Comparison of ENCODE assay signal across 9 mouse cellular contexts in the genomic region with DNA sequence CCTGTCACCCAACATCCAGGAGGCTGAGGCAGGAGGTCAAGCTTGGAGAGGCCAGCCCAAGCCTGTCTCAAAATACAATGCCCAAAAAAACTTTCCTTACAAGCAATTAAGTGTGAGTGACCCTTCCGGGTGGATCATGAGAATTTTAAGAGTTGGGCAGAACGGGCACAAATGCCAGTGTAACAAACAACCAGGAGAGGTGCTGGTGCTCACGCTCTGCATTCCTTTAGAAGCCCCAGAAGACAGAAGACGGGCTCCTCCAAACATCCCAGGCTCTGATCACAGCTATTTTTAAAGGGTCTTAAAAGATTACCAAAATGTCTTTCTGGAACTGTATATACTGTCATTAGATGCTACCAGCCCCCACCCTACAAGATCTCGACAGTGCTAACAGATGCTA. TPM values are rescaled to one million over a fixed set of nuclear protein-coding genes. Genes with fewer than 3 reads are reported as not detected.
A peak's percentile ranks its signal among the peaks of the same experiment; 100 is the strongest.
DNase-seq lines count a peak whose midpoint lies in the region; ATAC-seq and TF ChIP-seq lines count a peak whose summit lies in the region.
"Had no signal": no experiment of that assay in that cellular context is flagged by ENCODE, and none has a peak within 500 bp of the region (broad histone marks: within the 10 kb centered on the region; RNA-seq: fewer than 3 reads in every experiment).

No protein-coding gene starts in this region.

- DNase-seq in heart, postnatal 14 days: no peak
- peak; percentile 12 for DNase-seq in MN1 (ENCODE audit: low spot score)
- DNase-seq in heart, postnatal 0 days (ENCODE audit: low spot score): no peak
- DNase-seq in embryo, embryonic 11 days: no peak
- DNase-seq in natural killer cell, adult 2 months (ENCODE audit: low spot score in 2 of 2): no peak
- DNase-seq in gastrocnemius, postnatal 36 days: no peak

- H3K4me2 ChIP-seq in heart, embryonic 11.5 days: peak overlapping the region; percentile 82
- H3K4me2 ChIP-seq in heart, postnatal 0 days (ENCODE audit: low read depth, low read length): peak overlapping the region; percentile 72
- H3K4me2 ChIP-seq in liver, embryonic 16.5 days (ENCODE audit: low read depth, low read length): peak overlapping the region; percentile 28

- no peak for TF ChIP-seq EP300 in heart, postnatal 0 days (IDR thresholded peaks at IDR 0.05; ENCODE audit: low read depth)

- peak overlapping the region; percentile 98 for H3K9ac ChIP-seq in heart, embryonic 11.5 days (ENCODE audit: low read depth, low read length)
- peak overlapping the region; percentile 84; the same call in 1 of the 2 replicates for H3K9ac ChIP-seq in heart, postnatal 0 days (replicated peaks; ENCODE audit: low read depth, low read length)
- peak overlapping the region; percentile 29; the same call in 1 of the 2 replicates for H3K9ac ChIP-seq in liver, embryonic 16.5 days (ENCODE audit: low read depth, low read length)

- intact Hi-C loops in heart, postnatal 14 days (cut with DNase I): loop anchor here (5.0 to 10.0 kb wide), 6 partner anchors 36 to 236 kb away; no protein-coding TSS in a partner anchor
- intact Hi-C loops in gastrocnemius, postnatal 36 days (cut with DNase I): no loop called here

- WGBS in heart, embryonic 11.5 days (ENCODE audit: insufficient replicate concordance): 27% methylated on average over 5 of the region's 5 CpGs
- WGBS in heart, postnatal 0 days: 17% methylated on average over 5 of the region's 5 CpGs
- 50% methylated on average over 5 of the region's 5 CpGs for WGBS in liver, embryonic 16.5 days (ENCODE audit: insufficient replicate concordance)

- H3K4me3 ChIP-seq in heart, embryonic 11.5 days (ENCODE audit: low read depth, low read length): peak overlapping the region; percentile 88
- peak overlapping the region; percentile 86 for H3K4me3 ChIP-seq in heart, postnatal 0 days (ENCODE audit: low read depth, low read length)
- peak overlapping the region; percentile 69 for H3K4me3 ChIP-seq in liver, embryonic 16.5 days (ENCODE audit: low read depth, low read length)

- no peaks in the 10 kb centered on the region for H3K9me3 ChIP-seq in heart, embryonic 11.5 days (replicated peaks; ENCODE audit: control insufficient read depth, low read length)
- no peaks in the 10 kb centered on the region for H3K9me3 ChIP-seq in heart, postnatal 0 days (replicated peaks; ENCODE audit: control insufficient read depth, low read length)
- no peaks in the 10 kb centered on the region for H3K9me3 ChIP-seq in liver, embryonic 16.5 days (replicated peaks; ENCODE audit: control insufficient read depth, low read length)

- no peak overlapping the region for H3K27ac ChIP-seq in heart, embryonic 11.5 days (ENCODE audit: low read depth, low read length)
- peak overlapping the region; percentile 98 for H3K27ac ChIP-seq in heart, postnatal 0 days (ENCODE audit: low read depth)
- no peak overlapping the region for H3K27ac ChIP-seq in liver, embryonic 16.5 days (ENCODE audit: low read length)

- no peaks in the 10 kb centered on the region for H3K27me3 ChIP-seq in heart, embryonic 11.5 days (ENCODE audit: control insufficient read depth, insufficient read depth, low read length)
- H3K27me3 ChIP-seq in heart, postnatal 0 days (ENCODE audit: control insufficient read depth, insufficient read depth, low read length): no peaks in the 10 kb centered on the region
- H3K27me3 ChIP-seq in liver, embryonic 16.5 days (ENCODE audit: control insufficient read depth, insufficient read depth, low read depth, low read length): peaks cover 26% of the 10 kb centered on the region
- H3K27me3 ChIP-seq: CH12.LX had no signal

- H3K4me1 ChIP-seq in heart, embryonic 11.5 days (ENCODE audit: control insufficient read depth, insufficient read depth, low read length): peaks cover 32% of the 10 kb centered on the region
- H3K4me1 ChIP-seq in heart, postnatal 0 days (ENCODE audit: control insufficient read depth, insufficient read depth): peaks cover 43% of the 10 kb centered on the region
- peaks cover 14% of the 10 kb centered on the region for H3K4me1 ChIP-seq in liver, embryonic 16.5 days (ENCODE audit: control insufficient read depth, low read depth, low read length)

- H3K36me3 ChIP-seq in heart, embryonic 11.5 days (ENCODE audit: control insufficient read depth, insufficient read depth, low read length): no peaks in the 10 kb centered on the region
- no peaks in the 10 kb centered on the region for H3K36me3 ChIP-seq in heart, postnatal 0 days (replicated peaks; ENCODE audit: control insufficient read depth, insufficient read depth, low read length)
- H3K36me3 ChIP-seq in liver, embryonic 16.5 days (ENCODE audit: control insufficient read depth, insufficient read depth): no peaks in the 10 kb centered on the region

- no peak for ATAC-seq in heart, embryonic 11.5 days (replicated peaks; ENCODE audit: insufficient number of reproducible peaks, low FRiP score, low TSS enrichment)
- ATAC-seq in heart, postnatal 0 days (ENCODE audit: insufficient read depth, low read depth): no peak
- no peak for ATAC-seq in liver, embryonic 16.5 days (ENCODE audit: low read depth)

- TF ChIP-seq CTCF in heart, postnatal 0 days (IDR thresholded peaks at IDR 0.05; ENCODE audit: low read depth): no peak

RNA-seq across cellular contexts. Expression of gene Fndc3b, which starts 2.5 kb away (rescaled TPM):
- 27.5 and 28.6 TPM in 2 replicates for polyA plus RNA-seq in heart, embryonic 11.5 days (2014; fragmentation: Nextera tagmentation; extraction: Ambion mirVana)
- total RNA-seq in heart, postnatal 14 days (2021): 10 to 100 TPM; 73.2 to 79.0 TPM
- 44.1 and 57.1 TPM in 2 replicates for total RNA-seq in heart, postnatal 0 days (2014; rRNA removed; ENCODE audit: low replicate concordance)
- 13.8 and 16.4 TPM in 2 replicates for polyA plus RNA-seq in heart, postnatal 0 days (2015; fragmentation: Nextera tagmentation; extraction: Ambion mirVana)
- 10.5 and 13.2 TPM in 2 replicates for polyA plus RNA-seq in liver, embryonic 16.5 days (2015; fragmentation: Nextera tagmentation; extraction: Ambion mirVana)
- 10 to 100 TPM; 17.1 to 22.2 TPM for total RNA-seq in gastrocnemius, postnatal 36 days (2021)

Comparison
In these comparisons a context has a peak if more than half of its experiments do, and no peak if none do; other contexts are left out.
1. H3K4me2 ChIP-seq: peak in every context shown above with its lines; median percentile 82 in heart, embryonic 11.5 days; 72 in heart, postnatal 0 days; 28 in liver, embryonic 16.5 days.
2. H3K9ac ChIP-seq: peak in every context shown above with its lines; median percentile 98 in heart, embryonic 11.5 days; 84 in heart, postnatal 0 days; 29 in liver, embryonic 16.5 days.